Mouse (Mus musculus) liver, embryonic 11.5 days (tissue): ENCODE data around the gene Fam207a. TPM values are rescaled to one million over a fixed set of nuclear protein-coding genes. Genes with fewer than 3 reads are reported as not detected.

ENCODE experiments used
- ATAC-seq: fragments of 200-750 bp; cut with Nextera tagmentation; replicated peaks from 2 replicates; pipeline ENCODE4 v1.8.0; 2017; ENCODE audit warnings: moderate number of reproducible peaks, mild to moderate bottlenecking, moderate TSS enrichment, moderate library complexity; ENCODE audit not compliant: low FRiP score
- DNase-seq: peaks from one replicate; pipeline ENCODE4 v3.0.0-alpha.2; 2017; ENCODE audit warnings: low spot score
- H3K27ac ChIP-seq: fragments of 300-500 bp; sonication (generic); 2 replicates; pipeline ENCODE4 v1.5.1; 2014; ENCODE audit warnings: mild to moderate bottlenecking, low read depth, low read length, control low read depth
- H3K27me3 ChIP-seq: fragments of 300-500 bp; sonication (generic); replicated peaks from 2 replicates; pipeline ENCODE4 v1.6.1; 2014; ENCODE audit warnings: low read length, mixed read lengths; ENCODE audit not compliant: control insufficient read depth, insufficient read depth
- H3K36me3 ChIP-seq: fragments of 300-500 bp; sonication (generic); 2 replicates; pipeline ENCODE4 v1.6.1; 2014; ENCODE audit warnings: mild to moderate bottlenecking, low read length, moderate library complexity, mixed read lengths; ENCODE audit not compliant: control insufficient read depth, insufficient read depth
- H3K4me1 ChIP-seq: fragments of 300-500 bp; sonication (generic); replicated peaks from 2 replicates; pipeline ENCODE4 v1.6.1; 2014; ENCODE audit warnings: low read length, mixed read lengths; ENCODE audit not compliant: control insufficient read depth, insufficient read depth
- H3K4me2 ChIP-seq: fragments of 300-500 bp; sonication (generic); 2 replicates; pipeline ENCODE4 v1.6.1; 2014; ENCODE audit warnings: mild to moderate bottlenecking, control low read depth, moderate library complexity
- H3K4me3 ChIP-seq: fragments of 300-500 bp; sonication (generic); 2 replicates; pipeline ENCODE4 v1.5.1; 2014; ENCODE audit warnings: low read depth, low read length, control low read depth
- H3K9ac ChIP-seq: fragments of 300-500 bp; sonication (generic); 2 replicates; pipeline ENCODE4 v1.6.1; 2014; ENCODE audit warnings: low read depth, low read length, control low read depth
- H3K9me3 ChIP-seq: fragments of 300-500 bp; sonication (generic); 2 replicates; pipeline ENCODE4 v1.6.1; 2016; ENCODE audit warnings: low read length, inconsistent platforms, mixed read lengths; ENCODE audit not compliant: control insufficient read depth
- WGBS: fragments of 180-500 bp; shearing (Covaris S2); extraction: QIAGEN DNeasy Blood & Tissue Kit; methylation state at CpG from one replicate; pipeline ENCODE4 v1.1.7; 2014; 5-methylcytosine and 5-hydroxymethylcytosine counted together
- polyA plus RNA-seq: library from polyadenylated mRNA; unstranded; fragments of >200 nt; fragmentation: Nextera tagmentation; extraction: Ambion mirVana; gene quantifications from 2 replicates; pipeline ENCODE4 v1.2.1, GENCODE M21; 2014

Fam207a gene
- polyA plus RNA-seq, 1 experiment from 2014 or later, result 47.4 TPM

- no peak for ATAC-seq
- WGBS, result 67% methylated on average over 3 of the region's 3 CpGs
- Histone ChIP-seq H3K4me3 (no peak overlapping the region), H3K36me3 (no peaks in the 10 kb centered on the region), H3K9ac (no peak overlapping the region), H3K27me3 (no peaks in the 10 kb centered on the region), H3K9me3 (no peaks in the 10 kb centered on the region), H3K4me1 (0 out of 2 replicates have a peak, but pooled peaks cover 3% of the 10 kb centered on the region), H3K4me2 (no peak overlapping the region), H3K27ac (no peak overlapping the region)
- no peak for DNase-seq
These were observed 38.7 kb downstream of the Fam207a start for GRCm38 (mm10) chr10:77476907-77477306.

- no peak for DNase-seq
- WGBS, result 61% methylated on average over 5 of the region's 5 CpGs
- no peaks in the 10 kb centered on the region for H3K36me3 ChIP-seq
These were observed 43.4 kb downstream of the Fam207a start for GRCm38 (mm10) chr10:77472188-77472587.

GRCm38 (mm10) chr10:77471512-77471911, 44.1 kb downstream of the Fam207a start:
- H3K9ac ChIP-seq, result no peak overlapping the region
- no peak overlapping the region for H3K4me2 ChIP-seq
- H3K27ac ChIP-seq, result no peak overlapping the region
- DNase-seq (no peak), ATAC-seq (no peak)
- H3K9me3 ChIP-seq, result no peaks in the 10 kb centered on the region
- H3K4me3 ChIP-seq, result no peak overlapping the region
- no peaks in the 10 kb centered on the region for H3K36me3 ChIP-seq
- no peaks in the 10 kb centered on the region for H3K4me1 ChIP-seq
- no peaks in the 10 kb centered on the region for H3K27me3 ChIP-seq
- 83% methylated on average over 7 of the region's 7 CpGs for WGBS

More at GRCm38 (mm10) chr10:77472188-77472587, 43.4 kb downstream of the Fam207a start:
- Histone ChIP-seq H3K27me3 (no peaks in the 10 kb centered on the region), H3K9me3 (no peaks in the 10 kb centered on the region), H3K4me1 (0 out of 2 replicates have a peak, but pooled peaks cover 3% of the 10 kb centered on the region), H3K27ac (no peak overlapping the region), H3K4me3 (no peak overlapping the region), H3K4me2 (no peak overlapping the region), H3K9ac (no peak overlapping the region)
- ATAC-seq, result no peak

DNA sequence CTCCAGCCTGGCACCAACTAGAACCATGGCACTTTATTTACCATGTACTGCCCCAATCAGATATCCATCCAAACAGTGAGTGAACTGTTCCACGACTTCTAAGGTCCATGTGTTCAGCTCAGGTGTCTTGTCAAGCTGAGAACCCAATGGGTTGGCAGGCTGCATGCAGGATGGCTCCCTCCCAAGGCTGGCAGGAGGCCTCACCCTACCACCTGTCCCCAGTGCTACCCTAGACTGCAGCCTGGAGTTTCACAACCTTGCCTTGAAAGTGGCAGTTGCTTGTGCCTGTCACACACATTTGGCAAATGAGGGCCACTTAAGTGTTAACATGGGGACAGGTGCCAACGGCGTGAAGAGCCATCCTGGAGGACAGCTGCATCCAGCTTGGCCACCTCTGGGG, 44.8 kb downstream of the Fam207a start:
- Histone ChIP-seq H3K9me3 (no peaks in the 10 kb centered on the region), H3K4me3 (no peak overlapping the region), H3K4me2 (no peak overlapping the region), H3K4me1 (no peaks in the 10 kb centered on the region), H3K9ac (no peak overlapping the region), H3K27ac (no peak overlapping the region), H3K27me3 (no peaks in the 10 kb centered on the region), H3K36me3 (no peaks in the 10 kb centered on the region)
- DNase-seq (no peak), ATAC-seq (no peak)
- WGBS, result 71% methylated on average over 3 of the region's 3 CpGs

GRCm38 (mm10) chr10:77468675-77469074, 46.9 kb downstream of the Fam207a start:
- Histone ChIP-seq H3K9me3 (no peaks in the 10 kb centered on the region), H3K27ac (no peak overlapping the region), H3K4me3 (no peak overlapping the region), H3K27me3 (no peaks in the 10 kb centered on the region), H3K36me3 (no peaks in the 10 kb centered on the region), H3K4me2 (no peak overlapping the region), H3K4me1 (no peaks in the 10 kb centered on the region; the same call in 1 of the 2 replicates), H3K9ac (no peak overlapping the region)
- WGBS, result 73% methylated on average over 4 of the region's 4 CpGs
- ATAC-seq (no peak), DNase-seq (no peak)

- Histone ChIP-seq H3K27me3 (no peaks in the 10 kb centered on the region), H3K9me3 (no peaks in the 10 kb centered on the region), H3K36me3 (no peaks in the 10 kb centered on the region), H3K4me3 (no peak overlapping the region), H3K9ac (no peak overlapping the region), H3K4me2 (no peak overlapping the region), H3K4me1 (no peaks in the 10 kb centered on the region; the same call in 1 of the 2 replicates), H3K27ac (no peak overlapping the region)
- DNase-seq, result no peak
- WGBS, result 82% methylated on average over 6 of the region's 6 CpGs
- no peak for ATAC-seq
These were observed 48.2 kb downstream of the Fam207a start for GRCm38 (mm10) chr10:77467407-77467806.

GRCm38 (mm10) chr10:77465902-77466301, 49.7 kb downstream of the Fam207a start:
- H3K4me3 ChIP-seq, result no peak overlapping the region
- ATAC-seq (no peak), DNase-seq (no peak)
- H3K36me3 ChIP-seq, result no peaks in the 10 kb centered on the region
- H3K4me2 ChIP-seq, result no peak overlapping the region
- H3K27me3 ChIP-seq, result no peaks in the 10 kb centered on the region
- no peaks in the 10 kb centered on the region for H3K9me3 ChIP-seq
- no peak overlapping the region for H3K9ac ChIP-seq
- no peaks in the 10 kb centered on the region; the same call in 1 of the 2 replicates for H3K4me1 ChIP-seq
- 89% methylated on average over 5 of the region's 5 CpGs for WGBS
- no peak overlapping the region for H3K27ac ChIP-seq

GRCm38 (mm10) chr10:77464181-77464936, 51.2 kb downstream of the Fam207a start:
- Histone ChIP-seq H3K27ac (no peak overlapping the region; the same call in 1 of the 2 replicates), H3K4me2 (no peak overlapping the region), H3K4me3 (no peak overlapping the region), H3K27me3 (no peaks in the 10 kb centered on the region), H3K9me3 (no peaks in the 10 kb centered on the region), H3K36me3 (no peaks in the 10 kb centered on the region), H3K4me1 (no peaks in the 10 kb centered on the region; the same call in 1 of the 2 replicates), H3K9ac (no peak overlapping the region)
- no peak for ATAC-seq
- DNase-seq, result no peak
- WGBS, result 71% methylated on average over 10 of the region's 10 CpGs

DNA sequence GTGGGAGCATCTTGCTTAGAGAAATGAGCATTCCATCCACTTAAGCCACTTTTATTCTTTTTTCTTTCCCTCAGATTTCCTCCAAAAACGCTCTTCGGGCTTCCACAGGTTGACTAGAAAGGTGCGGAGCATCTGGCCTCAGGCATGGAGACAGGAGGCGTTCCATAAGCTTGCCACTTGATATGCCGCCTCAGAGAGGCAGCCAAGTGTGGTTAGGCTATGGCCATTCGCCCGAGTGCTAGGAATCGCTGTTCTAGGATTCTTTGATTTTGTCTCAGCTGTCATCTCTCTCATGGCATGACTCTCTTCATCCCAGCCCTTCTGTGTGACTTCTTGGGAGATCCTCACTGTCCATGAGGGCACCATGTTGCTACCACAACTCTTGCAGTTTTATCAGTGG, 54.4 kb downstream of the Fam207a start:
- Histone ChIP-seq H3K9me3 (no peaks in the 10 kb centered on the region), H3K4me1 (no peaks in the 10 kb centered on the region; the same call in 1 of the 2 replicates), H3K36me3 (no peaks in the 10 kb centered on the region), H3K27me3 (no peaks in the 10 kb centered on the region), H3K27ac (no peak overlapping the region), H3K4me2 (no peak overlapping the region), H3K4me3 (no peak overlapping the region), H3K9ac (no peak overlapping the region)
- ATAC-seq (no peak), DNase-seq (no peak)
- 86% methylated on average over 8 of the region's 8 CpGs for WGBS
